In the genomic region with DNA sequence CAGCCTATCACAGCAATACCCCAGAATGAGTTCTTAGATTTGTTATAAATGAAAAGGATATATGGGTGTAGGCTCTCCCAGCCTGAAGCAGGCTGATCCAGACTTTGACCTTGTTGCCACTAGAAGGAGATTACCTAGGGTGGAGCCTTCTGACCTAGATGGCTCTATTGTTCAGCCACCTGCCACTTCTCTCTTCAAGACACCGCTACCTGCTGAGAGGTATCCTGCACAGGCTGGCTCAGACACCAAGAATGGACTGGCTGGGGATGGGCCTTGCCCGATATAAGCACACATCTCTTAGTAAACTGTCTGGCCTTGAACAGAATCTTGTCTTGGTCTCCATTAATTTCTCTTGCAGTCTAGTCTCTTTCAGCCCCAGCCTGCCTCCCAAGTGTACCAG, we compare ENCODE assay signal across 26 mouse cellular contexts.
"Had no signal": no experiment of that assay in that cellular context is flagged by ENCODE, and none has a peak within 500 bp of the region (broad histone marks: within the 10 kb centered on the region; RNA-seq: fewer than 3 reads in every experiment).

No protein-coding gene starts in this region.

- H3K27ac ChIP-seq: heart, adult 2 months; heart, embryonic 13.5 days; heart, embryonic 15.5 days; hindbrain, embryonic 13.5 days; hindbrain, embryonic 15.5 days; hindbrain, postnatal 0 days; kidney, embryonic 15.5 days; kidney, postnatal 0 days; left cerebral cortex, adult 2 months; limb, embryonic 10.5 days; limb, embryonic 12.5 days; liver, embryonic 13.5 days; liver, embryonic 15.5 days had no signal

- H3K27me3 ChIP-seq: heart, embryonic 13.5 days; heart, embryonic 15.5 days; hindbrain, embryonic 13.5 days; hindbrain, embryonic 15.5 days; kidney, embryonic 15.5 days; limb, embryonic 12.5 days; liver, embryonic 13.5 days; liver, embryonic 15.5 days had no signal

- DNase-seq: gastrocnemius, postnatal 10 days; gastrocnemius, postnatal 25 days; heart, adult 11 months; heart, adult 2 months; heart, postnatal 14 days; heart, postnatal 36 days; kidney, adult 11 months; kidney, adult 2 months; kidney, adult 9 months; kidney, postnatal 14 days; kidney, postnatal 36 days; layer of hippocampus, adult 9-11 months; liver; liver, embryonic 13.5 days; liver, postnatal 0 days had no signal

- H3K4me1 ChIP-seq: heart, embryonic 13.5 days; heart, embryonic 15.5 days; hindbrain, embryonic 13.5 days; hindbrain, embryonic 15.5 days; kidney, embryonic 15.5 days; limb, embryonic 10.5 days; limb, embryonic 12.5 days; liver, embryonic 13.5 days; liver, embryonic 15.5 days had no signal

- H3K9me3 ChIP-seq: heart, embryonic 13.5 days; heart, embryonic 15.5 days; hindbrain, embryonic 13.5 days; hindbrain, embryonic 15.5 days; kidney, embryonic 15.5 days; limb, embryonic 10.5 days; limb, embryonic 12.5 days; liver, embryonic 13.5 days; liver, embryonic 15.5 days had no signal

- H3K4me3 ChIP-seq: heart, adult 2 months; heart, embryonic 13.5 days; heart, embryonic 15.5 days; hindbrain, embryonic 13.5 days; hindbrain, embryonic 15.5 days; kidney, embryonic 15.5 days; left cerebral cortex, adult 2 months; limb, embryonic 10.5 days; limb, embryonic 12.5 days; liver, embryonic 13.5 days; liver, embryonic 15.5 days had no signal

- H3K36me3 ChIP-seq: heart, embryonic 13.5 days; heart, embryonic 15.5 days; hindbrain, embryonic 13.5 days; hindbrain, embryonic 15.5 days; kidney, embryonic 15.5 days; limb, embryonic 10.5 days; limb, embryonic 12.5 days; liver, embryonic 13.5 days; liver, embryonic 15.5 days had no signal

- H3K9ac ChIP-seq: heart, embryonic 13.5 days; heart, embryonic 15.5 days; hindbrain, embryonic 13.5 days; hindbrain, embryonic 15.5 days; kidney, embryonic 15.5 days; limb, embryonic 12.5 days; liver, embryonic 13.5 days; liver, embryonic 15.5 days; liver, postnatal 0 days had no signal
